Mouse (Mus musculus) kidney, embryonic 14.5 days (tissue): Measurements from ENCODE around the gene Zdhhc17. TPM values are rescaled to one million over a fixed set of nuclear protein-coding genes. Genes with fewer than 3 reads are reported as not detected.
A peak's percentile ranks its signal among the peaks of the same experiment; 100 is the strongest.

Source experiments
- ATAC-seq: fragments of 200-750 bp; cut with Nextera tagmentation; 2 replicates; pipeline ENCODE4 v1.8.0; 2017; ENCODE audit warnings: moderate number of reproducible peaks, mild to moderate bottlenecking, moderate TSS enrichment, moderate library complexity; ENCODE audit not compliant: low FRiP score, low TSS enrichment
- H3K27ac ChIP-seq: fragments of 300-500 bp; sonication (generic); 2 replicates; pipeline ENCODE4 v1.5.1; 2014; ENCODE audit warnings: low read depth, mild to moderate bottlenecking, low read length, moderate library complexity, mixed read lengths
- H3K27me3 ChIP-seq: fragments of 300-500 bp; sonication (generic); 2 replicates; pipeline ENCODE4 v1.6.1; 2014; ENCODE audit warnings: mild to moderate bottlenecking, low read length; ENCODE audit not compliant: control insufficient read depth, insufficient read depth
- H3K36me3 ChIP-seq: fragments of 300-500 bp; sonication (generic); 2 replicates; pipeline ENCODE4 v1.6.1; 2014; ENCODE audit warnings: low read length, mixed read lengths; ENCODE audit not compliant: control insufficient read depth, insufficient read depth
- H3K4me1 ChIP-seq: fragments of 300-500 bp; sonication (generic); 2 replicates; pipeline ENCODE4 v1.6.1; 2014; ENCODE audit warnings: low read length, mixed read lengths; ENCODE audit not compliant: control insufficient read depth, insufficient read depth
- H3K4me2 ChIP-seq: fragments of 300-500 bp; sonication (generic); replicated peaks from 2 replicates; pipeline ENCODE4 v1.6.1; 2014; ENCODE audit warnings: low read depth, mild to moderate bottlenecking, low read length
- H3K4me3 ChIP-seq: fragments of 300-500 bp; sonication (generic); 2 replicates; pipeline ENCODE4 v1.5.1; 2014; ENCODE audit warnings: mild to moderate bottlenecking, low read length
- H3K9ac ChIP-seq: fragments of 300-500 bp; sonication (generic); 2 replicates; pipeline ENCODE4 v1.6.1; 2014; ENCODE audit warnings: low read depth, mild to moderate bottlenecking, low read length, moderate library complexity
- H3K9me3 ChIP-seq: fragments of 300-500 bp; sonication (generic); 2 replicates; pipeline ENCODE4 v1.6.1; 2016; ENCODE audit warnings: low read length; ENCODE audit not compliant: control insufficient read depth
- WGBS: fragments of 180-500 bp; shearing (Covaris S2); extraction: QIAGEN DNeasy Blood & Tissue Kit; methylation state at CpG from one replicate; pipeline ENCODE4 v1.1.7; 2014; 5-methylcytosine and 5-hydroxymethylcytosine counted together
- polyA plus RNA-seq: library from polyadenylated mRNA; unstranded; fragments of >200 nt; fragmentation: Nextera tagmentation; extraction: Ambion mirVana; gene quantifications from 2 replicates; pipeline ENCODE4 v1.2.1, GENCODE M21; 2014

Zdhhc17 gene
- polyA plus RNA-seq, 1 experiment from 2014 or later: 33.5 TPM

DNA sequence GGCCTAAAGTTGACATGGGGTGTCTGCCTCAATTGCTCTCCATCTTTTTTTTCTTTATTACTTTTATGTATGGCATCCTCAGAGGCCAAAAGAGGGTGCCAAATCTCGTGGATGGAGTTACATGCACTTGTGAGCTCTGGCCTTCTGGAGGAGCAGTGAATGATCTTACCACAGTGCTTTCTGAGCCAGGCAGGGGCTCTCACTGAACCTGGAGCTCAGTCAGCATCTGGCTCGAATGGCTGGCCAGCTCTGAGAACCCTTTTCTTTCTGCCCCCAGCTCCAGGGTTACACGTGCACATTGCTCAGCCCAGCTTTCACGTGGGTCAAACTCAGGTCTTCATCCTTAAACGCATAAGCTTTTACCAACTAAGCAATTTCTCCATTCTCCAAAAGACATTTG lies 16.7 kb downstream of the Zdhhc17 start:
- no peak for ATAC-seq
- H3K9me3 ChIP-seq: no peaks in the 10 kb centered on the region
- H3K36me3 ChIP-seq: no peaks in the 10 kb centered on the region
- no peak overlapping the region for H3K27ac ChIP-seq
- peaks cover 12% of the 10 kb centered on the region; the same call in 1 of the 2 replicates for H3K4me1 ChIP-seq
- no peak overlapping the region for H3K4me3 ChIP-seq
- no peaks in the 10 kb centered on the region for H3K27me3 ChIP-seq
- no peak overlapping the region for H3K9ac ChIP-seq
- WGBS: 67% methylated on average over 5 of the region's 5 CpGs
- H3K4me2 ChIP-seq: no peak overlapping the region

DNA sequence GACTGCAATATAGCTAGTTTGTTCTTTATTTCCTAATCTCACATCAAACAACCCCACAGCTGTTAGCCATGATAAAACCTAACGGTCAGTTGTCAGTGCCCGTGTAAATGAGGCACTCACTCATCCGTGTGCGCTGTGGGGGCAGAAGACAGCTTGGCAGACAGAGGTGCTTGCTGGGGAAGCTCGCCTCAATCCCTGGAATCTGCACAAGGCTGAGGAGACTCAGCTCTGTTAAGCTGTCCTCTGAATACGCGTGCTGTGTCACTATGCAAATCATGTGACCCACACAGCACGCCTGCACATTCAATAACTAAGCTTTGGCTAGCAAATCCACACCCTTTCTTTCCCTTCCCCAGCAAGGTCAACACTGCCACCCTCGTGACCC lies 17.9 kb downstream of the Zdhhc17 start:
- no peak overlapping the region for H3K9ac ChIP-seq
- no peak overlapping the region for H3K4me2 ChIP-seq
- H3K9me3 ChIP-seq: no peaks in the 10 kb centered on the region
- ATAC-seq: 0 out of 2 replicates have a peak, but pooled peaks have one; percentile 48
- 33% methylated on average over 9 of the region's 9 CpGs for WGBS
- peaks cover 12% of the 10 kb centered on the region; the same call in 1 of the 2 replicates for H3K4me1 ChIP-seq
- H3K36me3 ChIP-seq: no peaks in the 10 kb centered on the region
- H3K27me3 ChIP-seq: no peaks in the 10 kb centered on the region
- no peak overlapping the region for H3K27ac ChIP-seq
- H3K4me3 ChIP-seq: no peak overlapping the region

DNA sequence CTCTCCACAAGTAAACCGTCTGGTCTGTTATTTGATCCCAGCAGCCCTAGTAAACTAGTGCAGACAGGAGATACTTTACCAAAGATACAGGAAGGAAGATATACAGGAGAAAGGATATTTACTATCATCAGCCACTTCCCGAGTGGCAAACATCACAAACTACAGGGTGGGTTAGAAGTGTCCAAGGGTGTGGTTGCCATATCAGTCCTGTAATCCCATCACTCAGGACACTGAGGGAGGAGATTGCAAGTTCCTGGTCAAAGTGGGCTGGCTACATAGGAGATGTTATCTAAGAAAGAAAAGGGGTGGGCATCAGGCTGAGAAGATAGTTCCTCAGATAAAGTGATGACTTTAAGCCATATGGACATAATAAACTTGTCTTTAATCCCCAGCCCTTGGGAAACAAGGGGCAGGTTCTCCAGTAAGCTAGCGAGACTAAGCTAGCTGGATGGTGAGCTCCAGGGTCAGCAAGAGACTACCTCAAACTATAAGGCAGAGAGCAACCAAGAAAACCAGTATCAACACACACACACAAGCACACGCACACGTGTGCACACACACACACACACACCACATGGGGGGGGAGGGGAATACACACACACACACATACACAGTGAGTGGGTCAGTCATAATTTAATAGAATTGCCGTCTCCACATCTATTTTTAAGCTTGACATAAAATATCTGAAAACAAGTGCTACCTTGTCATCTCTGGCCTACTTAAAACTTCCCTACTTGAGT lies 18.5 kb downstream of the Zdhhc17 start:
- Histone ChIP-seq H3K4me2 (no peak overlapping the region), H3K4me1 (peaks cover 12% of the 10 kb centered on the region; the same call in 1 of the 2 replicates), H3K36me3 (no peaks in the 10 kb centered on the region), H3K27ac (no peak overlapping the region), H3K4me3 (no peak overlapping the region), H3K9ac (no peak overlapping the region), H3K9me3 (no peaks in the 10 kb centered on the region), H3K27me3 (no peaks in the 10 kb centered on the region)
- 71% methylated on average over 6 of the region's 6 CpGs for WGBS
- no peak for ATAC-seq

DNA sequence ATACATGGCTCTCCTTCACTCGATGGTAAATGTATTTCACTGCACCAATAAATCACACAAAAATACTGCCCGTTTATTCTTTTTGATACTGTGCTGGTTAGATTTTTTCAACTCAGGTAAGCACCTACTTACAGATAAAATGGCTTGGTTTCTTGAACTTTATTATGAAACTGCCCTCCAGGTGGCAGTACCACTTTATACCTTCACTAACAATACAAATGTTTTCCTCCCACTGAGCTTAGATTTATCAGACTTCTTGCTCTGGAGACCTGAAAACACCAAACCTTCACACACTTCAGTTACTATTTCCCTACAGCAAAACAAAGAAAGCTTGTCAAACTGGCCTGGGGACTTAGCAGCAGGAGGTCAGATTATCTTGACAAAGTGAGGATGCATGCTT lies 20.2 kb downstream of the Zdhhc17 start:
- Histone ChIP-seq H3K36me3 (no peaks in the 10 kb centered on the region), H3K4me1 (peaks cover 9% of the 10 kb centered on the region; the same call in 1 of the 2 replicates), H3K4me3 (no peak overlapping the region), H3K9me3 (no peaks in the 10 kb centered on the region), H3K27ac (no peak overlapping the region), H3K9ac (no peak overlapping the region), H3K4me2 (no peak overlapping the region), H3K27me3 (no peaks in the 10 kb centered on the region)
- WGBS: 66% methylated on average over 2 of the region's 2 CpGs
- ATAC-seq: no peak

DNA sequence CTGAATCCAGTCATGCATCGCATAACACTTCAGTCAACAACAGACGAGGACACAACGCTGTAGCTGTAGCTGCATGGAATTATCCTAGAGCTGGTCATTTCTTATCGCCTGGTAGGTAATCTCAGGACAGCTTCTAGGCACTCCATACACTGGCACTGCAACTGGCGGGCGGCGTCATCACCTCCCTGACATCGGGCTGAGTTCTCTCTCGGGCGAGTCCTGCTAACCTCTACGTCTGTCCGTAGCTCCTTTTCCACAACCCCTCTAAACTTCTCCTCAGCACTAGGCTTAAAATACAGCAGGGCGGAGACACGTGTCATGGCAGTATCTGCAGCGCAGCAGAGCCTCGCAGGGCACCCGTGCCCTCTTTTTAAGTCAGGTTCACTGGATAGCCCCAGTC lies 23.3 kb downstream of the Zdhhc17 start:
- Histone ChIP-seq H3K9ac (no peak overlapping the region), H3K4me3 (no peak overlapping the region), H3K27me3 (no peaks in the 10 kb centered on the region), H3K4me1 (0 out of 2 replicates have a peak, but pooled peaks cover 2% of the 10 kb centered on the region), H3K9me3 (no peaks in the 10 kb centered on the region), H3K4me2 (no peak overlapping the region), H3K36me3 (peaks cover 3% of the 10 kb centered on the region; the same call in 1 of the 2 replicates), H3K27ac (no peak overlapping the region)
- 92% methylated on average over 17 of the region's 17 CpGs for WGBS
- no peak for ATAC-seq

- H3K36me3 ChIP-seq: peaks cover 23% of the 10 kb centered on the region; the same call in 1 of the 2 replicates
- no peak overlapping the region for H3K27ac ChIP-seq
- H3K4me3 ChIP-seq: no peak overlapping the region
- H3K9me3 ChIP-seq: no peaks in the 10 kb centered on the region
- WGBS: 81% methylated on average over 4 of the region's 4 CpGs
- no peak for ATAC-seq
- no peaks in the 10 kb centered on the region for H3K4me1 ChIP-seq
- no peaks in the 10 kb centered on the region for H3K27me3 ChIP-seq
- no peak overlapping the region for H3K9ac ChIP-seq
- no peak overlapping the region for H3K4me2 ChIP-seq
These were observed 27.2 kb downstream of the Zdhhc17 start for GRCm38 (mm10) chr10:110982771-110983170.

DNA sequence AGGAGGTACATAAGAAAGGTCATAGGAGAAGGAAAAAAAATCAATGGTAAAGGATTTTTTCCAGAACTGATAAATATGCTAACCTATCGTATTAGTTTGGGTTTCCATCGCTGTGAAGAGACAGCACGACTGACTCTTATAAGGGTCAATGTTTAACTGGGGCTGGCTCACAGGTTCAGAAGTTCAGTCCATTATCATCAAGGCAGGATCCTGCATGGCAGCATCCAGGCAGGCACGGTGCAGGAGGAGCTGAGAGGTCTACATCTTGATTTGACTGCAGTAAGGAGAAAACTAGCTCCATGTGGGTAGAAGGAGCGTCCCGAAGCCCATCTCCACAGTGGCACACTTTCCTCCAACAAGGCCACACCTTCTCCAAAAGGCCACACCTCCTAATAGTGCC lies 29.5 kb downstream of the Zdhhc17 start:
- Histone ChIP-seq H3K4me2 (no peak overlapping the region), H3K9me3 (no peaks in the 10 kb centered on the region)
- WGBS: 95% methylated on average over 6 of the region's 6 CpGs

DNA sequence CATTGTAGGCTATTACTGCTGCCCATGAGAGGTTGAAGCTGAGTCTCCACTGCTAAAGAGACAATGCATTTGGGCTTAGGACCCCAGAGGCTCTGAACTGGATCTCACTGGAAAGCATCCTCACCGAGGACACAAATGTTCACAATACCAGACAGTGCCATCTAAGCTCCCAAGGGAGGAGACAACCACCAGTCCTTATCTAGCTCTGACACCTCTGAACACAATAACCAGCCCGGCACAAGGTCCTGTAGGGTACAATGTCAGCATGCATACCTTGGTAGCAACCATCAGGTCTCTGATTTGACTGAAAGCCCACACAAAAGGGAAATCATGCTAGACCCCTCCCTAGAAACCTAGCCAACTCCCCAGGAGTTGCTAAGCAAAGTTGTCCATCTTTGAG lies 30.5 kb downstream of the Zdhhc17 start:
- H3K4me2 ChIP-seq: no peak overlapping the region
- H3K27ac ChIP-seq: no peak overlapping the region
- H3K4me1 ChIP-seq: no peaks in the 10 kb centered on the region
- WGBS: 96% methylated on average over 2 of the region's 2 CpGs
- no peaks in the 10 kb centered on the region for H3K27me3 ChIP-seq
- peaks cover 30% of the 10 kb centered on the region for H3K36me3 ChIP-seq
- ATAC-seq: no peak
- H3K4me3 ChIP-seq: no peak overlapping the region
- no peaks in the 10 kb centered on the region for H3K9me3 ChIP-seq
- H3K9ac ChIP-seq: no peak overlapping the region

More for the DNA sequence above, 29.5 kb downstream of the Zdhhc17 start:
- no peak overlapping the region for H3K9ac ChIP-seq
- no peaks in the 10 kb centered on the region for H3K27me3 ChIP-seq
- H3K4me3 ChIP-seq: no peak overlapping the region
- H3K4me1 ChIP-seq: no peaks in the 10 kb centered on the region
- H3K36me3 ChIP-seq: peaks cover 30% of the 10 kb centered on the region
- no peak overlapping the region for H3K27ac ChIP-seq
- no peak for ATAC-seq

GRCm38 (mm10) chr10:110977379-110977778 lies 32.6 kb downstream of the Zdhhc17 start:
- H3K4me3 ChIP-seq: no peak overlapping the region
- H3K4me2 ChIP-seq: no peak overlapping the region
- H3K27me3 ChIP-seq: no peaks in the 10 kb centered on the region
- peaks cover 42% of the 10 kb centered on the region for H3K36me3 ChIP-seq
- H3K4me1 ChIP-seq: no peaks in the 10 kb centered on the region
- no peak overlapping the region for H3K27ac ChIP-seq
- H3K9ac ChIP-seq: no peak overlapping the region
- 36% methylated on average over 2 of the region's 2 CpGs for WGBS
- no peaks in the 10 kb centered on the region for H3K9me3 ChIP-seq
- ATAC-seq: no peak
